Mouse (Mus musculus) cerebellum, adult 2 months (tissue): ENCODE data around the gene Bfsp2. TPM values are rescaled to one million over a fixed set of nuclear protein-coding genes. Genes with fewer than 3 reads are reported as not detected.

ENCODE experiments used
- DNase-seq, 2 experiments: peaks; one replicate each; pipeline ENCODE4 v3.0.0; 2021
- H3K27ac ChIP-seq: fragments of 200-500 bp; 2 replicates; pipeline ENCODE4 v1.5.1; 2012; ENCODE audit warnings: low read length, control low read depth, inconsistent platforms; ENCODE audit not compliant: insufficient read depth
- H3K27me3 ChIP-seq: fragments of 200-500 bp; 2 replicates; pipeline ENCODE4 v1.6.1; 2012; ENCODE audit warnings: inconsistent platforms, mild to moderate bottlenecking, low read length, moderate library complexity; ENCODE audit not compliant: control insufficient read depth, insufficient read depth
- H3K4me1 ChIP-seq: fragments of 200-500 bp; 2 replicates; pipeline ENCODE4 v1.6.1; 2011; ENCODE audit warnings: low read length; ENCODE audit not compliant: control insufficient read depth, insufficient read depth
- H3K4me3 ChIP-seq: fragments of 200-500 bp; replicated peaks from 2 replicates; pipeline ENCODE3; 2011; ENCODE audit warnings: mild to moderate bottlenecking, low read depth, low read length, control low read depth; ENCODE audit not compliant: insufficient read depth
- CTCF ChIP-seq: fragments of 200-500 bp; IDR thresholded peaks from 2 replicates; pipeline ENCODE4 v1.5.1; 2011; ENCODE audit warnings: low read depth, mild to moderate bottlenecking, control low read depth, low read length, moderate library complexity, borderline replicate concordance; ENCODE audit not compliant: insufficient read depth
- POLR2A ChIP-seq: fragments of 200-500 bp; IDR thresholded peaks from 2 replicates; pipeline ENCODE4 v1.6.1; 2011; ENCODE audit warnings: low read length, control low read depth, borderline replicate concordance; ENCODE audit not compliant: insufficient read depth
- WGBS: fragments of 180-500 bp; shearing (Covaris S2); methylation state at CpG from one replicate; pipeline ENCODE4 v1.1.7; 2018; 5-methylcytosine and 5-hydroxymethylcytosine counted together
- polyA plus RNA-seq: library from polyadenylated mRNA; depleted of rRNA; stranded (reverse); fragments of >200 nt; gene quantifications from 2 replicates; pipeline ENCODE4 v1.2.3, GENCODE M21; 2012

Gene Bfsp2
- polyA plus RNA-seq, 1 experiment = 9.2 TPM

DNA sequence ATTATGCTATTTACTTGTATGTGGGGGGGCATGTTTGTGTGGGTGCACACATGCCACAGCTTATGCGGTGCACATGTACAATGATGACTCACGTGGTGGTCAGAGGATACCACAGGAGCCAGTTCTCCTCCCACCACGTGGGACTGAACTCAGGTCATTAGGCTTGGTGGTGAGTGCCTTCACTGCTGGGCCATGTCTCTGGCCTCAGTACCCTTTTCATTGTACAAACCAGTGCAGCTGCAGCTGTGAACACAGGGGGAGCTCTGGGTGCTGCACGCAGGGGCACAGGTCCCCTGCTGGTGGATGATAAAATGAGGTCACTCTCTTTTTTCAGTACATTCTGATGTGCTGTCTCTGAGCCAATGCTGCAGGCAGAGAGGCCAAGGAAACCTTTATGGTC lies 46.1 kb downstream of the Bfsp2 start:
- Histone ChIP-seq H3K27ac (no peak overlapping the region), H3K27me3 (no peaks in the 10 kb centered on the region), H3K4me1 (no peaks in the 10 kb centered on the region), H3K4me3 (no peak overlapping the region)
- WGBS = 74% methylated on average over 4 of the region's 4 CpGs
- TF ChIP-seq CTCF = no peak
- TF ChIP-seq POLR2A = no peak
- no peak for DNase-seq

DNA sequence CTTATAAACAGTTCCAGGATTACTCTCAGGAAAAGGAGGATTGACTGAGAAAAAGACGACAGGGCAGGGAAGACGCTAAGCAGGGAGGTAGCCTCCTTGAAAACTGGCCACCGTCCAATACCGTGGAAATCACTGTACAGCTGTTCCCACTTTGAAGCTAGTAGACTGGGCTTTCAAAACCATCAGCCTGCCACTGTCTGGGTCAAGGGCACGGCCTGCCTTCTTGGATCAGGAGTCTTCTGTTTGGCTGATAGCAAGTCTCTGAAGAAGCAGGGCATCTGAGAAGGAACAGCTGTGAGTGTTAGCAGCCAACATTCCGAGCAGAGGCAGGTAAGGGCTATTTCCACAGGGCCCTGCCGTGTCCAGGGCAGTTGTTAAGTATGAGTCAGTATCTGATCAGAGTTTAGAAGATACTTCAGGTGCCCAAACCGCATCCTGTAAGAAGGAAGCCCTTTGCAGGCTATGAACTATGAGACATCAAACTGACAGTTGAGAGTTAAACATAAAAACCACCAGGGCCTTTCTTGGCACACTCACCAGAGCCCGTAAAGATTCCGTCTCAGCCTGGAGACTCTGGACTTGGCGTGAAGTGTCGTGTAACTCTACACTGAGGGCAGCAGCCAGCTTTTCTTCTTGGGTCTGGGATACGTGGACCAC lies 48.0 kb downstream of the Bfsp2 start:
- DNase-seq = no peak
- 28% methylated on average over 13 of the region's 13 CpGs for WGBS
- no peak for TF ChIP-seq POLR2A
- no peak for TF ChIP-seq CTCF

DNA sequence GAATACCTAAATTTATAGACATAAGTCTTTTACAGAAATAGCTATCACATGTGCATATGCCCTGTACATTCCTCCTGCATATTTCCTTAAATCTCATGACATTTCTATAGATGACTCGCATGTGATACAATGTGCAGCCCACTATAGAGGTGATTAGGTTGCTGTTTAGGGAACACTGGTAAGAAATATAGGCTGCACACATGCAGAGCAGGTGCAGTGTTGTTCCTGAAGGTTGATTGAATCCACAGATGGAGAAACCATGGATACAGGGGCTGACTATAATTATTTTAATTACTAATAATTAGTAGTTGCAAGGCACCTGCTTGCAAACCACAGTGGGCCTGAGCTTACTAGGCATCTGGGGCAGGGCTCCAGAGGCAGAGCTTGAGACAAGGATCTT lies 48.5 kb downstream of the Bfsp2 start:
- Histone ChIP-seq H3K27ac (no peak overlapping the region), H3K4me1 (no peaks in the 10 kb centered on the region), H3K27me3 (no peaks in the 10 kb centered on the region), H3K4me3 (no peak overlapping the region)
- TF ChIP-seq POLR2A = no peak
- no peak for TF ChIP-seq CTCF
- no peak for DNase-seq
- WGBS = 98% methylated on average over 1 of the region's 1 CpGs

More for the DNA sequence above, 48.0 kb downstream of the Bfsp2 start:
- Histone ChIP-seq H3K4me3 (no peak overlapping the region), H3K4me1 (no peaks in the 10 kb centered on the region), H3K27me3 (no peaks in the 10 kb centered on the region), H3K27ac (no peak overlapping the region)

DNA sequence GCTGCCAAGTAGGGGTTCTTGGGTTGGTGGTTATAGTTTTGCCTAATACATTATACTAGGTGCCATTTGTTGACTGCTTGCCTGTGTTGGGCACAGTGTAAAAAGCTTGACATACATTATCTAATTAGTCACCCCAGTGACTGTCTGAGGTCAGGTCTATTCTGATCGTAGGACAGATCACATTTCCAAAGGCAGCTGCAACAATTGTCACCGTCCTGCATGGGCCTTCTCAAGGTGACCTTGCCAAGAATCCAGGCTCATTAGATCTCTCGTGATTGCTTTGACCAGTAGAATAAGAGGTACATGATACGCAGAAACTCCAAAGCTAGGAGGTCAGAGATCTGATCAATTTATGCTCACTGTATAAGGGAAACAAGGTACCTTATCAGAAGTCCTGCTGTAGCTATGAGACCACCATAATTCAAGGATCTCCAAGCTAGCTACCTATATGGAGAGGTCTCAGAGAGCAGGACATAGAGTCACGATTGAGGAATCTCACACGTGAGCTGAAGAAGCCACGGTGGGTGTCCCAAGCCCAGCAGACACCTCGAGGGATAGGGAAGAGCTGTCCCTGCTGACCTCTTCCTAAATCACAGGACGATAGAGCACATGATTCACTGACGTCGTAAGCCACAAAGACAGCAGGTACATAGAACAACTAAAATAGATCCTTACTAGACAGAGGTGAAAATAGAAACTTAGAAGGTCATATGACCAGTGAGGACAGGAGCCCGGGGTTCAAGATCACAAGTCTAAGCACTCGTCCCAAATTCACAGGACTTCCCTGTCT lies 49.6 kb downstream of the Bfsp2 start:
- WGBS = 89% methylated on average over 13 of the region's 13 CpGs
- Histone ChIP-seq H3K27me3 (no peaks in the 10 kb centered on the region), H3K27ac (no peak overlapping the region), H3K4me1 (no peaks in the 10 kb centered on the region), H3K4me3 (no peak overlapping the region)
- DNase-seq = no peak
- TF ChIP-seq POLR2A (no peak), CTCF (no peak)

DNA sequence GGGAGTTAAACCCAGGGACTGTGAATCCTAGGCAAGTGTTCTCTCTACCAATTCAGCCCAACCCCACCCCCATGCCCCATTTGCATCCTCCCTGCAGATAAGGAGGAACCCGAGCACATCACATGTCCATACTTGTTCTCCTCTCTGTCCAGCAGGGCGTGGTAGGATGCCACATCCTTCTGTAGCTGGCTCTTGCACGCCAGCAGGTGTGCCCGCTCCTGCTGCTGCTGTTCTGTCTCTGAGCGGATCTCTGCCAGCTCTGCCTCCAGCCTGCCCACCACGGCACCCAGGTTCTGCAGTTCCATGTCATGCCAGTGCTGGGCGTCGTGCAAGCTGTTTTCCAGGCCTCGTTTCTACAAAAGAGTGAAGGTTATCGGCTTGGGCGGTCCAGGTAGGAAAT lies 53.8 kb downstream of the Bfsp2 start:
- TF ChIP-seq CTCF = no peak
- no peak for TF ChIP-seq POLR2A
- no peak overlapping the region for H3K27ac ChIP-seq
- DNase-seq = no peak
- 76% methylated on average over 11 of the region's 11 CpGs for WGBS
- H3K4me3 ChIP-seq = no peak overlapping the region
- no peaks in the 10 kb centered on the region for H3K27me3 ChIP-seq
- H3K4me1 ChIP-seq = no peaks in the 10 kb centered on the region

DNA sequence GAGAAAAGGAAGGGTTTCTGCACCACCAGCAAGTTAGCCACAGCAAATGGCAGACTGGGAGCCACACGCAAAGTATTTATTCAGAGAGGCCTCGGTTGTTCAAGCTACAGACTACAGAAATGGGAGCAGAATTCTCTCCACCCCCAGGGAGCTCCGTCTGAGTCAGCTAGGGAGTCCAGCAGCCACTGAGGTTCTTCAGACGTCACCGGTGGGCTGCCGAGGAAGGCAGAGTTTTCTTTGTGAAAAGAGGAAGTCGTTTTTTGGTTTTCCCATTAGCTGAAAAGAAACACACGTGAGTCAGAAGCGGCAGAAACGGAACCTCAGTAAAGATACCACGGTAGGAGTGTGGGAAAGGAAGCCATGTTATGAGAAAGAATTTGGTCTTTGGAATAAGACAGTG lies 55.4 kb downstream of the Bfsp2 start:
- TF ChIP-seq POLR2A (no peak), CTCF (no peak)
- no peak for DNase-seq
- Histone ChIP-seq H3K4me1 (no peaks in the 10 kb centered on the region), H3K4me3 (no peak overlapping the region), H3K27me3 (no peaks in the 10 kb centered on the region), H3K27ac (no peak overlapping the region)
- 92% methylated on average over 11 of the region's 11 CpGs for WGBS

DNA sequence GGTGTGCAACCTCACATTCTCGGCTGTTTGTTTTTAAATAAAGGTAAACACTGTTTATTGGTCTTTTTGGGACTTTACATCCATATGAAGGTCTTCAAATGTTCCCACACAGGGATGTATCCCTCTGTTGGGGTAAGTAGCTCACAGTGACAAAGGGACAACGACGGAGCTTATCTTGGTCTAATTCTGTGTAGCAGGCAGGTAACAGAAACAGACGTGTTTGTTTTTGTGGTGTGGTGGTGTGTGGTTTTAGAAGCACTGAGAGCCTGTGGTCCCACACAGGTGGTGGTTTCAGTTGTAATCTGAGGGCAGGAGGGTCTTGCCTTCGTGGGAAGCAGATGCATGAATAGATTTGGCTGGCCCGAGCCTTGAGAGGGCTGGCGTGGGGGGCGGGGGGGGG lies 56.3 kb downstream of the Bfsp2 start:
- no peak for TF ChIP-seq CTCF
- TF ChIP-seq POLR2A = no peak
- 71% methylated on average over 8 of the region's 8 CpGs for WGBS
- Histone ChIP-seq H3K27ac (no peak overlapping the region), H3K27me3 (no peaks in the 10 kb centered on the region), H3K4me1 (no peaks in the 10 kb centered on the region), H3K4me3 (no peak overlapping the region)
- no peak for DNase-seq

DNA sequence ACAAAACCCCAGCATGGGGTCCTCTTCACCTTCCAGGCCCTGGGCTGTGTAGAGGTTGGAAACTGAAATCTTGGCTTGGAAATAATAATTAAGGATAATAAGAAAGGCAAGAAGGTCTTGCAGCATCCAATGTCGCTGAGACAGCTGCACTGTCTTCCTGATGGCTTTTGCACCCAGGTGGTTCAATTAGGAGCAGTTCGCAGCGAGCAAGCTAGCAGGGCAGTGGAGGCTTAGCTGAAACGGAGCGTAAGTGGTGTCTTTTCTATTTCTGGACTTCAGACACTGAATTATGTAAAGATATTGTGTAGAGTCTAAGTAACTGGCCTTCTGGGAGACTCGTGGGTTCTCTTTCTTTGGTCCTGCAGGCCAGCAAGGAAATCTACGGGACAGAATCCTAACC lies 56.8 kb downstream of the Bfsp2 start:
- TF ChIP-seq POLR2A = no peak
- no peak for TF ChIP-seq CTCF
- WGBS = 40% methylated on average over 7 of the region's 7 CpGs
- Histone ChIP-seq H3K4me1 (no peaks in the 10 kb centered on the region), H3K4me3 (no peak overlapping the region), H3K27me3 (no peaks in the 10 kb centered on the region), H3K27ac (no peak overlapping the region)
- no peak for DNase-seq
